Mouse (Mus musculus) lung, embryonic 14.5 days (tissue): ENCODE measurements around the gene Gbp5. TPM values are rescaled to one million over a fixed set of nuclear protein-coding genes. Genes with fewer than 3 reads are reported as not detected.
"Not testable (repeated sequence)": the region's sequence is repeated elsewhere in the genome, so short reads cannot be mapped to it uniquely, and the experiment has no call there.

ENCODE experiments used
- ATAC-seq: fragments of 200-750 bp; cut with Nextera tagmentation; 2 replicates; pipeline ENCODE4 v1.8.0; 2017; ENCODE audit warnings: mild to moderate bottlenecking, moderate TSS enrichment, moderate library complexity; ENCODE audit not compliant: insufficient read depth
- DNase-seq: peaks from one replicate; pipeline ENCODE4 v3.0.0-alpha.2; 2015
- H3K27ac ChIP-seq: fragments of 300-500 bp; sonication (generic); 2 replicates; pipeline ENCODE4 v1.5.1; 2014; ENCODE audit warnings: low read depth, mild to moderate bottlenecking, moderate library complexity
- H3K27me3 ChIP-seq: fragments of 300-500 bp; sonication (generic); 2 replicates; pipeline ENCODE4 v1.6.1; 2014; ENCODE audit warnings: low read length, control low read depth; ENCODE audit not compliant: insufficient read depth
- H3K36me3 ChIP-seq: fragments of 300-500 bp; sonication (generic); 2 replicates; pipeline ENCODE4 v1.6.1; 2014; ENCODE audit warnings: control low read depth; ENCODE audit not compliant: insufficient read depth
- H3K4me1 ChIP-seq: fragments of 300-500 bp; sonication (generic); 2 replicates; pipeline ENCODE4 v1.6.1; 2014; ENCODE audit warnings: antibody characterized with exemption, control low read depth; ENCODE audit not compliant: insufficient read depth
- H3K4me2 ChIP-seq: fragments of 300-500 bp; sonication (generic); 2 replicates; pipeline ENCODE4 v1.6.1; 2014; ENCODE audit warnings: mild to moderate bottlenecking
- H3K4me3 ChIP-seq: fragments of 300-500 bp; sonication (generic); 2 replicates; pipeline ENCODE4 v1.5.1; 2014; ENCODE audit warnings: low read depth, low read length
- H3K9ac ChIP-seq: fragments of 300-500 bp; sonication (generic); 2 replicates; pipeline ENCODE4 v1.6.1; 2014
- H3K9me3 ChIP-seq: fragments of 300-500 bp; sonication (generic); 2 replicates; pipeline ENCODE4 v1.6.1; 2016; ENCODE audit warnings: low read depth, low read length, control low read depth
- CTCF ChIP-seq: IDR thresholded peaks from 2 replicates; pipeline ENCODE4 v1.5.1; 2016; ENCODE audit warnings: antibody characterized with exemption, low read depth
- WGBS: fragments of 180-500 bp; shearing (Covaris S2); extraction: QIAGEN DNeasy Blood & Tissue Kit; methylation state at CpG from one replicate; pipeline ENCODE4 v1.1.7; 2014; 5-methylcytosine and 5-hydroxymethylcytosine counted together
- polyA plus RNA-seq: library from polyadenylated mRNA; unstranded; fragments of >200 nt; fragmentation: Nextera tagmentation; extraction: Ambion mirVana; gene quantifications from 2 replicates; pipeline ENCODE4 v1.2.1, GENCODE M21; 2014

Gbp5 gene
- polyA plus RNA-seq, 1 experiment from 2014 or later: 0.11 TPM

- no peaks in the 10 kb centered on the region for H3K4me1 ChIP-seq
- H3K27ac ChIP-seq: no peak overlapping the region
- no peaks in the 10 kb centered on the region for H3K9me3 ChIP-seq
- H3K9ac ChIP-seq: no peak overlapping the region
- DNase-seq (no peak), ATAC-seq (no peak)
- no peak overlapping the region for H3K4me2 ChIP-seq
- no peaks in the 10 kb centered on the region for H3K36me3 ChIP-seq
- 75% methylated on average over 7 of the region's 7 CpGs for WGBS
- H3K27me3 ChIP-seq: no peaks in the 10 kb centered on the region
- H3K4me3 ChIP-seq: no peak overlapping the region
- no peak for TF ChIP-seq CTCF
Observed at GRCm38 (mm10) chr3:142561666-142562065, 67.9 kb downstream of the Gbp5 start.

GRCm38 (mm10) chr3:142567490-142567889 is 73.7 kb downstream of the Gbp5 start:
- H3K4me2 ChIP-seq, H3K9me3 ChIP-seq, H3K4me1 ChIP-seq, H3K27ac ChIP-seq, H3K27me3 ChIP-seq, H3K9ac ChIP-seq, H3K36me3 ChIP-seq, DNase-seq, ATAC-seq, H3K4me3 ChIP-seq: not testable (repeated sequence)
- WGBS: 66% methylated on average over 5 of the region's 5 CpGs

- no peak for TF ChIP-seq CTCF
Observed at GRCm38 (mm10) chr3:142570738-142571137, 77.0 kb downstream of the Gbp5 start.

More at GRCm38 (mm10) chr3:142570738-142571137, 77.0 kb downstream of the Gbp5 start:
- no peak overlapping the region for H3K27ac ChIP-seq
- no peak overlapping the region for H3K9ac ChIP-seq
- no peak for ATAC-seq
- no peaks in the 10 kb centered on the region for H3K9me3 ChIP-seq
- WGBS: 87% methylated on average over 4 of the region's 4 CpGs
- no peak for DNase-seq
- no peak overlapping the region for H3K4me3 ChIP-seq
- no peaks in the 10 kb centered on the region for H3K27me3 ChIP-seq
- H3K36me3 ChIP-seq: no peaks in the 10 kb centered on the region
- no peak overlapping the region for H3K4me2 ChIP-seq
- H3K4me1 ChIP-seq: no peaks in the 10 kb centered on the region

Other genes with a start within 250 kb of the Gbp5 start
- gene Pdlim5, start 98.3 kb upstream of the Gbp5 start, polyA plus RNA-seq: 19.0 and 24.1 TPM in 2 replicates
- gene Gbp7, start 36.4 kb downstream of the Gbp5 start, polyA plus RNA-seq: 3.2 and 3.6 TPM in 2 replicates
- 1.3 and 1.6 TPM in 2 replicates for gene Gbp3, start 66.0 kb downstream of the Gbp5 start, polyA plus RNA-seq
- not detected in 2 replicates for gene Gbp2b, start 100.9 kb downstream of the Gbp5 start, polyA plus RNA-seq
- 1.8 and 2.8 TPM in 2 replicates for gene Gbp2, start 126.6 kb downstream of the Gbp5 start, polyA plus RNA-seq
- 17.6 and 17.8 TPM in 2 replicates for gene Kyat3, start 207.1 kb downstream of the Gbp5 start, polyA plus RNA-seq